Mouse (Mus musculus): ENCODE results near the gene Gpc6.

Gpc6 gene

DNA sequence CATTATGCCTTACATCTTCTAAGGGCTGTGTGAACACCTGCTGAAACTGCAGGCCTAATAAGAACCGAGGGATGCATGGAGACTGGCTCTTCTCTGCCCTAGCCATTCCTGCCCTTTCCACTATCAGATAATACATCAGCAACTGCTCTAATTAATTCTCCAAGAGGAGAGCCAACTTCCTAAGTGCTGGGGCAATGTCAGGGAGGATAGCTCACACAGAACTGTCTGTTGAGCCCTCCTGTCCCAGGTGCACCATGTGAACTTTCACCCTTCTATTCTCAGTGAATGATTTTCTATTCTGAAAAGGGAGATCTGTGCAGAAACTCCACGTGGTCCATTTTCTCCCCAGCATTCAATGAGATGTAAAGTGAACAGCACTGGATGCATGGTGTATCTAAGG lies 136.0 kb downstream of the Gpc6 start:
- no peak for DNase-seq (ENCODE audit: low read depth, low spot score)

DNA sequence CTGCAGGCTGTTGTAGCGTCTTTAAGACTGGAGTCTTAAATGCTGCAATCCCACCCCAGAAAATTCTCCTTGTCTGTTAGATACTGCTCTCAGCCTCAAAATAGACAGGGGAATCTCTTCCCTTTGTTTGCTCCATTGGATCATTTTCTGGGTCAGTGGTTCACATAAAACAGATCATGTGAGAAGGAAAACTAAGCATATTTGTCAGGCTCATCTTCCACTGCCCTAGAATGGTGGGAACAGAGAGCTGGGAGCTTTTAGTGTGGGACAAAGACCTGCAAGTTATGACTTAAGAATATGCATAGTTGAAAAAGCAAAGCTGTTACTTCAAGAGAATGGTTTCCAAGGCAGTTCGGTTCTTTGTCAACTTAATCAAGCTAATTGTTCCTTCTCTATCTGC lies 136.4 kb downstream of the Gpc6 start:
- no peak for DNase-seq (ENCODE audit: low read depth, low spot score)

DNA sequence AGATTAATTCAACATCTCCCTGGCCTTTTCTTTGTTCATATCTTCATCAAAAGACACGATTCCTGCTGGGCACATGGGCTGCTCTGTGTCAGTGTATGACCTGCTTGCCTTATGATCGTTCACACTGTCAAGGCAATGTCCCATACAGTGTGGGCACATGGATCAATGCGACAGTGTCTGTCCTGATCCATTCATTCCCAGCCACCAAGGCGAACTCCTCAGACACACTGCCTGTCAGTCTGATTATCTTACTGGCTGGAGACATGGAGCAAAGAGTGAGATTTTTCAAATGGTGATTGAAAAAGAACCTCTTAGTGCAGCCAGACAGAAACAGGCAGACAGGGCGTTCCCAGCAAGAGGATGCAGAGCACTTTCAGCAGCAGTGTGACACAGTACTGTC lies 143.1 kb downstream of the Gpc6 start:
- no peak for DNase-seq (ENCODE audit: low read depth, low spot score)

DNA sequence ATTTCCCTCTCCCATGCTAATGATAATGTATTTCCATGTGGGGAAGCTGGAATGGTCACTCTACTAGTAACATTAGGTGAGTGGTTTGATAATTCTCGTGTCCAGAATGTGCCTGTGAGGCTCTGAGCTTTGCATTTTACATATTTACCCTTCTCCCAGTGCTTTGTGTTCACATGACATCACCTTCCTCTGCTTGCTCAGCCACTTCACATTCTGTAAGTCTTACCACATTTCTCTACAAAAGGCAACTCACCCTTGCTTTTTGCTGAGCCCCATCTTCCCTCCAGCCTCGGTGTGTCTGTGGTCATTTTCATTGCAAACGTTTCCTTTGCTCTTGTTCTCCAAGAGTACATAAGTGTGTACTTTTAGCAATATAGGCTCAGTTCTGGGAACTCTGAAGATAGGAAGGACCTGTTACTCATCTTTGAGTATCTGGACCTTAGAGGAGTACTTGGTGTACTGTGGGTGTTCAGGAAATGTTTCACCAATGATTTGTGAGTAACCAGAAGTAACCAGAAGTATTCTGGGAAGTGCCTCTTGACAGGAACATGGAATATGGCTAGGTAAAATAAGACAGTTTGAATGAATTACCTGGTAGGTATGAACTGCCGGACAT lies 145.5 kb downstream of the Gpc6 start:
- no peak for DNase-seq (ENCODE audit: low read depth, low spot score)

DNA sequence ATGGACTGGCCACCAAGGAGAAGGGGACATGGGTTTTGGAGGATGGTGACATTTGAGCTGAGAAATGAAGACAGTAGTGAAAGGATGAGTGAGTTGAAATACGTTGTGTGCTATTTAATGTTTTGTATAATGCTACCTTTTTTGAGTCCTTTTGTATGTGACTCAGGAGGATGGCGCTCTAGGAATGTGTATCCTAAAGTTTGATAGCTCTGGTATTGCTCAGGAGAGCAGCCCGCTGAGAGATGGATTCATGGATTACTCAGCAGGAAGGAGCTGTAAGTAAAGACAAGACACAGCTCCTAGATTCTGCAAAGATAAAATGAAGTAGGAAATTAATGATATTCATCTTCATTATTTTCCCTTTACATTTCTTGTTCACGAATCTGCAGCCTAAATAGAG lies 168.5 kb downstream of the Gpc6 start:
- no peak for DNase-seq (ENCODE audit: low read depth, low spot score)

DNA sequence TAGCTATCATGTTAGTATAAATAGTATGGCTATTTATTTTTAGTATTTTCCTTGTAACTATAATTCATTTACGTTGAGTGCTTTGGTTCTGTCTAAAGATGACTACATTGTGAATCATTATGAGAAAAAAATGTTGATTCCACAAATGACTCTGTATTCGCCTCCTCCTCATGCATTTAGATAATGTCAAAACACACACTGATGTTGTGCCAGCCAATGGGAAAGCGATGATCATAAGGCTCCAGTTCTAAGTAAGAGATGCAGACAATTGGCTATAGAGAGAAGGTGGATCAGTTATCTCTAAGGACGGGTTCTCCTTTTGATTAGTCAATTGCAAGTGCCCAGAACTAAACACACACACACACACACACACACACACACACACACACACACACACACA lies 181.8 kb downstream of the Gpc6 start:
- no peak for DNase-seq (ENCODE audit: low read depth, low spot score)

DNA sequence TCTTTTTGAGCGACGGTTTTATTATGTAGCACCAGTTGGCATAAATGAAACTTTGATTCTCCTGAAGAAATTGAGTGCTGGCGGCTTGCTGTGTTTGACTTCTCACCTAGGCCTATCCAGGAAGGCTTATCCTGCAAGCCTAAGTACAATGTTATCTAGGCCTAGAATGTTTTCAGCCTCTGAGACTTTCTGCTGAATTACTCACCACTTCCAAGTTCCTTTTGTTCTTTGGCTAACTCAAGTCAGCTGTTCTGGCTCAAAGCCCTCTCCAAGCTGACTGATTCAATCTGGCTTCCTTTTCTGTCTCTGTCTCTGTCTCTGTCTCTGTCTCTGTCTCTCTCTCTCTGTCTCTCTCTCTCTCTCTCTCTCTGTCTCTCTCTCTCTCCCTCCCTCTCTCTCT lies 188.0 kb downstream of the Gpc6 start:
- no peak for DNase-seq (ENCODE audit: low read depth, low spot score)

DNA sequence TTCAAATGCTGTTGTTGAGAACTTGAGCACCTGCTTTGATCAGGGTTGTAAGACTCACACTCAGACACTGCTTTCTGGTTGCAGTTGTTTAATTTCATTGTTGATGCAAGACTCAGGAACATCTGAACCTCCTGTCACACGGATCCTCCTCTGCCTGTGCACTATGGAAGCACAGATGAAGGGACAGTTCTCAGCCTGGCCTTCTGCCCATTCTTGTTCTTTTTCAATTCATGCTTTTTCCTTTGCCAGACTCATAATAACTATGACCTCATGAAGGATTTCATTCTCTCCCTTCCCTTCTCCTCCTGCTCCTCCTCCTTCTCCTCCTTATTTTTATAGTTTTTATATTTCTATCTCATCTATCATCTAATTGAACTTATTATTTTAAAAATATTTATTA lies 196.9 kb downstream of the Gpc6 start:
- no peak for DNase-seq (ENCODE audit: low read depth, low spot score)

DNA sequence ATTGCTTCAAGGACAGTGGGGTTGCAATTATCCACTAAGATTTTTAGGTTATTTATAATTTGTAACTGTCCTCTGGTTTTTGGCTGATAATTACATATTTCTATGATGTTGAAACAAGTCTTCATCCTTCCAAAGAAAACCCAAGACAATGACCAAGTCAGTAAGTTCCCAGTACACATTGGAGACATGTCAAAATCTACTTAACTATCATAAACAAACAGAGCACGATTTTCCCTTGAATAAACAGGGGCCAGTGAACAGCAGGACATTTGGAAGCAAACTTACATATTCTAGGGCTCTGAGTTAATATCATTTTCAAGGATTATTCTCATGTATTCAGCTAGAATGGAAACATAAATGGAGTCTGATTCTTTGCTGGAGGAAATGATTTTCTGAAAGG lies 205.2 kb downstream of the Gpc6 start:
- DNase-seq (ENCODE audit: low read depth, low spot score), result no peak

DNA sequence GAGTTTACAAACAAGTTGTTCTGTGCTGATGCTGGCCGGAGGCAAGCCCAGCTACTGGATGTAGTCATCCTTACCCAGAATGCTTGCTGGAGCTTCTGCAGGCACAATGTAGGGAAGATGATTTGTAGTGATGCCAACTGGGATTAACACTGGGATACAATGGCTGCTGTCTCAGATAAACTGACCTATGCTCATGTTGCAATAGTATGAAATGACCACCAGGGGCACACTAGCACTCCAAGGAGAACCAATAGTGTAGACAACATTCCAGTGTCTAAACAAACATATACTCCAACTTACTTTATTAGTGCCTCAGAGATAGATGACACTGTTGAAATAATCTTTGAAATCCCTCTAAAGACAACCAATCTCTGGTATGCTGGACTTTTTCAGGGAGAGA lies 206.2 kb downstream of the Gpc6 start:
- no peak for DNase-seq (ENCODE audit: low read depth, low spot score)

DNA sequence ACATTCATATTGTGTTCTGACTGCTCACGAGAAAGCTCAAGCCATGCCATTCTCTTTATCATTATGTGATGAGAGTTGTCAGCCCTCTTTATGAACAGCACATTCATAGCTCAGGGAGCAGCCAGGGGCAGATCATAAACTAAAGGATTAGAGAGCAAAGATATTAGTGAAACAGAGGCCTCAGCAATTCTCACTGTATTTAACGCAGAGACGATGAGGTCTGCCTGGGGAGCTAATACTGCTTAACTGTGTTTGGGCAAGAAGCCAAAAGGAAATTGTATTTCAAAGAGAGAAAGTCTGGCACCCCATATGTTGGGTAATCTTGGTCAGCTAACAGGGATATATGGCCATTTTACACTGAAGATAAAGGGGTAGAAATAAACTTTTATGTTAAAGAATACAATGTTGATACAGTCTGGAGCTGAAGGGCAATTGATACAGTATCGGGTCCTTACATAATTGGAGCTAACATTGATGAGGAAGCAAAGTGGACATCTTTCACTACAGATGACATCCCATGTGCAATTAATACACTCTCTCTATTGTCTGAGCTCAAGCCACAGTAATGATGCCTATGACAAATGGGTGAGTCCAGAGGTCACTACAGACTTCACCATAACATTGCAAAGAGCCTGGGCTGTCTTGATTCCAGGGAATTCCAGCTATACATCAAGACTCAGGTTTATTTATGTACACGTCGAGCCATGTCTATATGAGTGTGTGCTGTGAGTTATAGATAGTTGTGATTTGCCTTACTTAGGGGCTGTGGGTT lies 216.1 kb downstream of the Gpc6 start:
- DNase-seq (ENCODE audit: low read depth, low spot score), result no peak

DNA sequence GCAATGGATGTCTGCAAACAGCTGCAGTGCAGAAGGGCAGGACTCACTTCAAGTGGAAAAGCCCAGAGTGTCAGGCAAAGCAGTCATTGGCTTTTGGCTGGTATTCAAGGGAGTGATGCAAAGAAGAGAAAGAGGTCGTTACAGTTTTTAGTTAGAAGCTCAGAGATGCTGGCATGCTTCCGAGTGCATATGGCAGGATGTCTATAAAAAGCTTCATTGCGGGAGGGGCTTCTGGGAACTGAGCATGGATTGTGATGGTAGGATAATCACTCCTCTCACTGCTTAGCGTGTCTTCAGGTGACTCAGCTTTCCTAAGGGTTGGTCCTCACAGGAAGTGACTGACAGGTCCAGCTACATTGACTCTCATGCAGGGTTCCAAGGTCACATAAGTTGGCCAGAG lies 221.0 kb downstream of the Gpc6 start:
- DNase-seq (ENCODE audit: low read depth, low spot score), result no peak

DNA sequence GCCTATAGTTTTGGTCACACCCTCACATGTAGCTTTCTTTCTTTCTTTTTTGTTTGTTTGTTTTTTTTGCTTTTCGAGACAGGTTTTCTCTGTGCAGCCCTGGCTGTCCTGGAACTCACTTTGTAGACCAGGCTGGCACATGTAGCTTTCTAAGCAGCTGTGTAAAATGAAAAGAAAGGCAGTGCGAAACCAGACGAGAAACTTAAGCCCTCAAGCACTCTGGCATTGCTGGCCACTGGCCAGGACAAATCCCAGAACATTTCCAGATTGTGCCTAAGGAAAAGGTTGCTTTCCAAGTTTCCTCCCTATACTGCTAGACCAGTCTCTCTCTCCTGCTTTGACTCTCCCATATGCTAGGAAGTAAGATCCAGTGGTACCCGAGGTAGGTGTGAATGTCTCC lies 221.6 kb downstream of the Gpc6 start:
- no peak for DNase-seq (ENCODE audit: low read depth, low spot score)

DNA sequence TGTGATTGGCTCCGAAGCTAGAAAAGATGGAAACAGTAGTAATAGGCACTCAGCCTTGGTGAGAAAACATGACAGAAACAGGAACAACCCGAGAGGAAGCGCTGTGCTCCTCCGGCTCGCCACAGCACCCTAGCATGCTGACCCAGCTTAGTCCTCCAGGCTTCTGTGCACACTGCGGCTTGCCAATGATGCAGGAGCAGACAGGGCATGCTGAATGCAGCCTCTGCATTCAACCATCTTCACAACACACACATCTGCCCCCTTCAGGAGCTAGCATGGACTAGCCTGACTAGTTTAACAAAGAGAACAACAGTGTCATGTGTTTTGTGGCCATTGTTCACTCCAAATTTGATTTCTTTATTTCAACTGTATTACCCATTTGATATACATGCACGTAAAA lies 226.5 kb downstream of the Gpc6 start:
- DNase-seq (ENCODE audit: low read depth, low spot score), result no peak

DNA sequence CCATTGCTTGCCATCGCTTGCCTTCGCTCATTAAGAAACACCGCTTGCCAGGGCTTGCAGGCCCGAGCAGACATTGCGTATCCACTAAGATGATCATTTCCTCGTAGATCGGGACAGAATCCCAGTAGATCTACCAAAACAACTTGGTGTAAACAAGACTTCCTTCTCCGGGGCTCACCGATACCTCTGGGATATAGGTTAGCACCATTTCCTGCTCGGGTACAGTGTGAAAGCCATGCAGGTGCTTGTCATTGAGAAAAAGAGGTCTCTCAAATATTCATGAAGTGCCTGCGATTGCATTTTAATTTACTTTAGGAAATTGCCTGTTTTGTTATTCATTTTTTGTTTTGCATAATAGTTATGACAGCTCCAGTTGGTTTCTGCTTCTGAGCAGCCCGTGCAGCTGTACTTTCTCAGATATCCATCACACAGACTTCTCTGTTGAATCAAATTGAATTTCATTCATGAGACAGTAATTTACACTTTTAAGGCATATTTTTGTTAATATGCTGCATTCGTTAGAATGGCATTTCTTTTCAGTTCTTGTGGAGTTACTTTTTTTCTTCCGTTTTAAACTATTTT lies 230.9 kb downstream of the Gpc6 start:
- DNase-seq (ENCODE audit: low read depth, low spot score), result no peak

DNA sequence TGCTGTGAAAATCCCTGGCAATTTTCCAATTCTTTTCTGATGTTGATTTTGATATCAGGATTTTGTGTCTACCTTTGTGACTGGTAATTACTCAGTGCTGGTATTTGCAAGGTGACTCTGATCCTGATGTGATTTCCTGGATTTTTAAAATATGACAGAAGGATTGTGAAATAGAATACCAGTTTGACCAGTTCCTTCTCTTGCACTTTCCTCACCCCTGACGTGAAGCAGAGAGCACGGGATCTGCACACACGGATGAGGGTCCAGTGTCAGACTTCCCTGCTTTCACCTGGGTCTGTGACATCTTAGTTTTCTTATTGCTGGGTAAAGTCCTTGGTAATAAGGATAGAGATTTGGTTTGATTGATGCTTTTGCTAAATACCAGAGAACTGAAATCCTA lies 232.3 kb downstream of the Gpc6 start:
- no peak for DNase-seq (ENCODE audit: low read depth, low spot score)

DNA sequence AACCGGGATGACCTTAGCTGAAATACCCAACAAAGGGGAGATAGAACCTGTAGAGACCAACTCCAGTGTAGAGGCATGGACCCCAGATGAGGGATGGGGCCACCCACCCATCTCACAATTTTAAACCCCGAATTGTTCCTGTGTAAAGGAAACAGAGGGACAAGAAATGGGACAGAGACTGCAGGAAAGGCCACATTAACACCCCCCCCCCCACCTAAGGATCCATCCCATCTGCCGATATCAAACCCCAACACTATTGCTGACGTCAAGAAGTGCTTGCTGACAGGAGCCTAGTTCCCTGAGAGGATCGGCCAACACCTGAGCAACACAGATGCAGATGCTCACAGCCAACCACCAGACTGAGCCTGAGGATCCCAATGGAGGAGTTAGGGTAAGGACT lies 241.2 kb downstream of the Gpc6 start:
- DNase-seq (ENCODE audit: low read depth, low spot score), result no peak

DNA sequence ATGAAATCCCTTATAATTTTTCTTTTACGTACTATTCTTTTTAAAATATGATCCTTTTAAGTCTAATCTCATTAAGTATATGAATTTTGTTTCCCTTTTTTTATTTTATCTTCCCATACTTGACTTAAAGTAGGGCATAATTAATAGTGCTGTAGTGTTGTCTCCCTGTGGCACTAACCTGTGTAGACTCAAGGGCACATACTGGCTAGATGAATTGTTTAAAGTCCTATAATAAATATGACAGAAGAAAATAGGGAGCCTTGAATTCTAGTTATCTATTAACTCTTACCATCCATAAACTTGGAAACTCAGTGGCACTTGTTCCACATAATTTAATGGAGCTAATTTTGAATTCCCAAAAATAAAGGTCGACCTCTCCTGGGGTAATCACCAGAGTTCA lies 268.2 kb downstream of the Gpc6 start:
- DNase-seq (ENCODE audit: low read depth, low spot score), result no peak

DNA sequence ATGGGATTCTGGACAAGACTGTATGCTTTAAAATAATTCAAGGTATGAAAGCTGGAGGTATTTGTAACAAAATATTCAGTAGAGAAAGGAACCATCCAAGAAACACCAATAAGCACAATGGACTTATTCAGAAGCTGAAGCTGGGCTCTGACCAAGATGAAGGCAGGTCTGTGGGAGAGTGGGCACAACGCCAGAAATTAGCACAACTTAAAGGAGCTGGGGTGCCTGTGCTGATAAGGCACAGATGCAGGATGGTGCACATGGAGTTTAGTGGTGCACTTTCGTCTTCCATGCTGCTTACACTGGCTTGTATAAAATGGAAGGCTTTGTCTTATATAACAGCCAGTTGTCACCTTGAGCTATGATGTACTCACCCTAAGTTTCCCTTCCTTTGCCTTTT lies 276.9 kb downstream of the Gpc6 start:
- peak; percentile 10 for DNase-seq (ENCODE audit: low read depth, low spot score)

DNA sequence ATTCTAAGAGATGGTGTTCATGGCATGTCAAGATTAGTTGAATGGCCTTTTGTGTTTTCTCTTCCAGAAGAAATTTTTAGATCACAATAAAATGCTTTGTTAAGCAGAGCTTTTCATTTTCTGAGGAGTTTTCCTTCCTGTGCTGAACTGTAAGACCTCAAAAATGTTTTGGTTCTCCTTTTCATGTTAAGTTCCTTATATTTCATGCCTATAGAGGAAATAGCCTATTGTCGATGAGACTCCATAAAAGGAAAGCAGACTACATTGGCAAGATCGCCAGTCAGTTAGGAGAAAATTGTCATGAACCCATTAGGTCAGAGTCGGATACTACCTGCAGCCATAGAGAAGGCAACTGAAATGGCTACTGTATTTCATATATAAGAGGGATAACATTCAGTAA lies 278.8 kb downstream of the Gpc6 start:
- no peak for DNase-seq (ENCODE audit: low read depth, low spot score)

DNA sequence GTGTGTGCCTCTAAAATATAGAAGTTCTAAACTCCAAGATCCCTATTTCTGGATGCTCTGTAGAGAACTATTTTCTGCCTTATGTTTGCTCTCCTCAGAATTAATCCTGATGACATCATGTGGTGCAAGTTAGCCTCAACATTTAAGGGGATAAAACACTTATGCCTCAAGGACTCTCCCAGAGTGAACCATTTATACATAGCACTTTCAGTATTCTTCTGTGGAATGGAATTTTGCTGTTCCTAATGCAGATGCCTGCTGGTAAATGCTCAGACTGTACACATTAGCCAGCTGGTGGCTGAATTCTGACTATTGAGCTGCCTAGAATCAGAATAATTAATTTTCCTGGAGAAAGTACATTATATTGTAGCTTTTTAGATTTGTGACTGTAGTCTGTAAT lies 289.3 kb downstream of the Gpc6 start:
- no peak for DNase-seq (ENCODE audit: low read depth, low spot score)

DNA sequence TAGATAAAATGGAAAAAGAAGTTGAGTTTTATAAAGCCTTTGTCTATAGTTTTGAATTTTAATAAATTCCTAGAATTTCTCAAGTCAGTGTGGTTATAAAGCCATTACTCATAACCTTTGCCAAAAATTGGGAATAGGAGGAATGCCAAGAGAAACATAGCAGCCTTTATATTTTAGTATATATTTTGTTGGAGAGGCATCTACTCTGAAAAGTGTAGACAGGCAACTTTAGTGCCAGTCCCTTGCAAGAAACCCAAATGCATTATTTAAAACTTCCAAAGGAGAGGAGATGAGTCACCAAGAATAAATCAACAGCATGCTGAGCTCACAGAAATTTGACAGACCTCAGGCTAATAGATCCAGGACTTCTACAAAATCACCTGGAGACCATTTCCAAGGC lies 301.8 kb downstream of the Gpc6 start:
- DNase-seq (ENCODE audit: low read depth, low spot score), result no peak

DNA sequence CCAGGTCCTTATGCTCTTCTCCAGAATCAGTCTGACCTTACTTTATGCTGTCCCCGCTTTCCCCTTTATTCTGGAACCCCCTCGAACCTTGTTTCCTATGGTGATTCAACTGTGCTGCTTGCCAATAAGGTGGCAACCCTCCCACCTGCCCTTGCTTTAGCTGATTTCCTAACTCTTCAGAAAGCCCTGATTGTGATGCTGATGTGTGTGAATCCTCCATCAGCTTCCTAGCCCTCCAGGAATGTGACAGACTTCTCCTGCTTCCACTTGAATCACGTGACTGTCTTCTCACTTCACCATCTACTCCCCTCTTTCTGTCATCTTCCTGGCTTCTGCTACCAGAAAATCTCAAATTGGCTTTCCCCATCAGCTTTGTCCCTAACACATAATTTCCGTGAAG lies 305.4 kb downstream of the Gpc6 start:
- DNase-seq (ENCODE audit: low read depth, low spot score), result no peak
